Mouse (Mus musculus) myocyte (in vitro differentiated cells): ENCODE measurements around the gene Gabrd. TPM values are rescaled to one million over a fixed set of nuclear protein-coding genes. Genes with fewer than 3 reads are reported as not detected.
A peak's percentile ranks its signal among the peaks of the same experiment; 100 is the strongest.

ENCODE experiments used
- H3K27me3 ChIP-seq: one replicate; pipeline ENCODE4 v1.6.1; 2011; ENCODE audit not compliant: control insufficient read depth, insufficient read depth, insufficient read length
- H3K36me3 ChIP-seq: one replicate; pipeline ENCODE4 v1.6.1; 2011; ENCODE audit not compliant: control insufficient read depth, insufficient read depth
- H3K4me2 ChIP-seq: one replicate; pipeline ENCODE4 v1.6.1; 2011; ENCODE audit warnings: low read depth, control low read depth
- H3K4me3 ChIP-seq: one replicate; pipeline ENCODE4 v1.5.1; 2011; ENCODE audit warnings: mild to moderate bottlenecking, control low read depth, moderate library complexity
- H3K79me2 ChIP-seq: one replicate; pipeline ENCODE4 v1.6.1; 2011; ENCODE audit not compliant: control insufficient read depth, insufficient read depth
- H3ac ChIP-seq: one replicate; pipeline ENCODE4 v1.6.1; 2011; ENCODE audit not compliant: control insufficient read depth, insufficient read length
- CEBPB ChIP-seq: IDR thresholded peaks from 2 replicates; pipeline ENCODE4 v1.6.1; 2011; ENCODE audit warnings: mild to moderate bottlenecking, moderate library complexity; ENCODE audit not compliant: poor library complexity, insufficient read depth, severe bottlenecking
- E2F4 ChIP-seq: IDR thresholded peaks from one replicate; pipeline ENCODE4 v1.6.1; 2011; ENCODE audit warnings: mild to moderate bottlenecking, control low read depth, moderate library complexity; ENCODE audit not compliant: insufficient read depth
- MAX ChIP-seq: IDR thresholded peaks from one replicate; pipeline ENCODE4 v1.6.1; 2011; ENCODE audit warnings: low read depth, mild to moderate bottlenecking, control low read depth
- MYOD1 ChIP-seq, 3 experiments: IDR thresholded peaks; one replicate each; pipeline ENCODE4 v1.6.1; 2011; ENCODE audit warnings: control low read depth in 2 of 3, low read depth in 2 of 3, mild to moderate bottlenecking in 2 of 3, moderate library complexity in 1 of 3; ENCODE audit not compliant: insufficient read length in 2 of 3, control insufficient read depth in 1 of 3
- MYOG ChIP-seq, 3 experiments: IDR thresholded peaks; one replicate each; pipeline ENCODE4 v1.6.1; 2011; ENCODE audit warnings: control low read depth in 2 of 3, low read depth in 2 of 3, mild to moderate bottlenecking in 2 of 3; ENCODE audit not compliant: insufficient read length in 2 of 3, control insufficient read depth in 1 of 3, insufficient read depth in 1 of 3
- POLR2A ChIP-seq: IDR thresholded peaks from one replicate; pipeline ENCODE4 v1.6.1; 2011; ENCODE audit warnings: low read depth, mild to moderate bottlenecking, control low read depth, moderate library complexity; ENCODE audit not compliant: insufficient read length
- POLR2AphosphoS2 ChIP-seq: IDR thresholded peaks from one replicate; pipeline ENCODE4 v1.6.1; 2011; ENCODE audit warnings: low read depth, control low read depth; ENCODE audit not compliant: insufficient read length
- REST ChIP-seq: IDR thresholded peaks from one replicate; pipeline ENCODE4 v1.6.1; 2011; ENCODE audit warnings: mild to moderate bottlenecking, control low read depth, moderate library complexity; ENCODE audit not compliant: insufficient read depth, insufficient read length
- SRF ChIP-seq: IDR thresholded peaks from one replicate; pipeline ENCODE4 v1.6.1; 2011; ENCODE audit warnings: low read depth; ENCODE audit not compliant: control insufficient read depth, insufficient read length
- TCF12 ChIP-seq: IDR thresholded peaks from one replicate; pipeline ENCODE4 v1.6.1; 2011; ENCODE audit warnings: mild to moderate bottlenecking, control low read depth; ENCODE audit not compliant: poor library complexity, insufficient read depth, severe bottlenecking
- TCF3 ChIP-seq: IDR thresholded peaks from one replicate; pipeline ENCODE4 v1.6.1; 2011; ENCODE audit warnings: low read depth, control low read depth; ENCODE audit not compliant: insufficient read length
- USF1 ChIP-seq: IDR thresholded peaks from one replicate; pipeline ENCODE4 v1.6.1; 2011; ENCODE audit warnings: low read depth, mild to moderate bottlenecking, control low read depth, moderate library complexity
- polyA plus RNA-seq: library from polyadenylated mRNA; unstranded; fragments of >200 nt; fragmentation: generic; extraction: Trizol; gene quantifications from one replicate; pipeline ENCODE4 v1.2.1, GENCODE M21; 2012; ENCODE audit warnings: missing spikeins

The Gabrd gene
- polyA plus RNA-seq, 1 experiment: 0.10 TPM

DNA sequence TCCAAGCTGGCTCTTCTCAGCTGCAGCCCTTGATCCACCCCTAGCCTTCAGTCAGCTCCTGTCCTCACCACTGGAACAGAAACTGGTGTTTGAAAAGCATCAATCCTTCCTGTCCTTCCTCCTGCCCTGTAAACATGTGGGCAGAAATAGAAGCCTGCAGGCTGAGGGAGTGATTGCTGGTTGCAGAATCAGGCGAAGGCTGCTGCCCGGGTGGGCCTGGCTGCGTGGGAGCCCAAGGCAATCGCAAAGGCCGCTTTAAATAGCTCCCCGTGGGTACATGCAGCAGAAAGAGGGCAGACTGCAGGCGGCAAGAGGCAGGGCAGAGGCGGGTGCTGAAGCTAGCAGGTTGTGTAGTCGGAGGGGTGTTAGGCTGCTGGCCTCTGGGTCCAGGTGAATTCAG is 15.2 kb downstream of the Gabrd start:
- Histone ChIP-seq H3K79me2 (no peaks in the 10 kb centered on the region), H3K4me2 (no peak overlapping the region), H3ac (no peak overlapping the region), H3K27me3 (peaks cover 76% of the 10 kb centered on the region), H3K4me3 (no peak overlapping the region), H3K36me3 (no peaks in the 10 kb centered on the region)
- TF ChIP-seq REST (no peak), USF1 (no peak), MAX (no peak), SRF (no peak), MYOG (IDR thresholded peaks at IDR 0.05; ENCODE audit: control insufficient read depth in 1 of 3, insufficient read depth in 1 of 3, insufficient read length in 2 of 3, low read depth in 2 of 3) (no peak), POLR2AphosphoS2 (no peak), CEBPB (no peak), POLR2A (no peak), TCF12 (no peak), E2F4 (no peak)

- Histone ChIP-seq H3K79me2 (no peaks in the 10 kb centered on the region), H3K27me3 (peaks cover 76% of the 10 kb centered on the region), H3K4me3 (no peak overlapping the region), H3K36me3 (no peaks in the 10 kb centered on the region), H3ac (no peak overlapping the region), H3K4me2 (no peak overlapping the region)
- no peak for TF ChIP-seq TCF3
- no peak for TF ChIP-seq POLR2A
- TF ChIP-seq CEBPB: no peak
- TF ChIP-seq REST: no peak
- TF ChIP-seq USF1: no peak
- TF ChIP-seq SRF: no peak
- TF ChIP-seq MYOG (IDR thresholded peaks at IDR 0.05; ENCODE audit: control insufficient read depth in 1 of 3, insufficient read depth in 1 of 3, insufficient read length in 2 of 3, low read depth in 2 of 3): no peak
- TF ChIP-seq TCF12: no peak
- TF ChIP-seq MAX: no peak
- no peak for TF ChIP-seq MYOD1 (IDR thresholded peaks at IDR 0.05; ENCODE audit: control insufficient read depth in 1 of 3, insufficient read length in 2 of 3, low read depth in 2 of 3)
- no peak for TF ChIP-seq E2F4
Measured at GRCm38 (mm10) chr4:155381974-155382373, 15.9 kb downstream of the Gabrd start.

DNA sequence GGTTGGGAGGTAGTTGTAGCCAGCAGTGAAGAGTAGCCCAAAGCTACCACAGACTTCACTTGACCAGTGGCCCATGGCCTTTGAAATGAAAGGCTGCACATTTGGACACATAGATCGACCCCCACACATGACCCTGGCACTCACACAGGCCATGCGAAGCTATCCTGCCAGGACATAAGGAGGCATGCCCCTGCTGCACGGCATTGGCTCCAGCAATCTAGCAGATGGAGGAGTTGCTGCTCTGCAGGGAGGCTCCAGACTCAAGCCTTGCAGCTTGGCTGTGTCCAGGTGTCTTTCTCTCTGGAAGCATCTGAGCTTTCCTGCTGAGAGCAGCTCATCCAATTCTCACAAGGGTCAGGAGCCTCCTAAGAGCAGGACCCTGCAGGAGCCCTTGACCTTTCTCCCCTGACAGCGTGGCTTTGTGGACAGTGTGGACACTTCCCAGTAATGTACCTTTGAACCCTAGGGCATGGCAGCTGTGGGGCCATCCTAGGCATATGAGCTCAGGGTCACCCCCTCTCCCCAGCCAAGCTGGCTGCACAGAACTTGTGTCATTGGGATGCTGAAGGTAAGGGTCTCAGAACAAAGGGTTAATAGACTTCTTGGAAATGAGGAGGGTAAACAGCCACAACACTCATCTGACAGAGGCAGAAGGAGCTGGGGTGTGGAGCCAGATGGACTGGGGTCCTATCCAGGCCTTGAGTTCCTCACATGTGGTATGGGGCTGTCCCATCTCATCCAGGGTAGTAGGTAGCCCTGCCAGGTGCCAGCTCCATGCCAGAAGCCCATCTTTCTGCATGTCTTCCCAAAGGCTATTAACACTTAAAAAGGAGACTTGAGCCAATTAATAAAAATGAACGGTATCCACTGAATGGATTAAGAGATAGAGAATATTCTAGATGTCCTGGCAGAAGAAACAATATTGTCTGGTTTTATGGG is 25.8 kb downstream of the Gabrd start:
- peaks cover 74% of the 10 kb centered on the region for H3K27me3 ChIP-seq
- TF ChIP-seq TCF12: no peak
- no peak for TF ChIP-seq CEBPB
- no peak for TF ChIP-seq MYOG (IDR thresholded peaks at IDR 0.05; ENCODE audit: control insufficient read depth in 1 of 3, insufficient read depth in 1 of 3, insufficient read length in 2 of 3, low read depth in 2 of 3)
- TF ChIP-seq MAX: no peak
- no peak for TF ChIP-seq USF1
- no peak for TF ChIP-seq POLR2A
- no peak for TF ChIP-seq MYOD1 (IDR thresholded peaks at IDR 0.05; ENCODE audit: control insufficient read depth in 1 of 3, insufficient read length in 2 of 3, low read depth in 2 of 3)
- no peak for TF ChIP-seq TCF3
- TF ChIP-seq E2F4: no peak
- TF ChIP-seq SRF: no peak
- no peak for TF ChIP-seq POLR2AphosphoS2
- TF ChIP-seq REST: no peak

GRCm38 (mm10) chr4:155370737-155371715 is 26.9 kb downstream of the Gabrd start:
- H3K4me3 ChIP-seq: no peak overlapping the region
- no peak overlapping the region for H3K4me2 ChIP-seq
- no peaks in the 10 kb centered on the region for H3K79me2 ChIP-seq
- H3K27me3 ChIP-seq: peaks cover 73% of the 10 kb centered on the region
- no peaks in the 10 kb centered on the region for H3K36me3 ChIP-seq
- no peak overlapping the region for H3ac ChIP-seq
- TF ChIP-seq USF1: peak; percentile 11
- no peak for TF ChIP-seq SRF

More for the DNA sequence above, 25.8 kb downstream of the Gabrd start:
- no peaks in the 10 kb centered on the region for H3K79me2 ChIP-seq
- H3K4me3 ChIP-seq: no peak overlapping the region
- H3ac ChIP-seq: no peak overlapping the region
- no peak overlapping the region for H3K4me2 ChIP-seq
- no peaks in the 10 kb centered on the region for H3K36me3 ChIP-seq
